Mouse (Mus musculus): Measurements from ENCODE around the gene Efcab12. TPM values are rescaled to one million over a fixed set of nuclear protein-coding genes. Genes with fewer than 3 reads are reported as not detected.

Gene Efcab12
- polyA plus RNA-seq, 1 experiment from 2014 or later, result 1.9 TPM

GRCm38 (mm10) chr6:115856361-115856745 is 18.1 kb upstream of the Efcab12 start:
- H3K27me3 ChIP-seq (ENCODE audit: poor library complexity, severe bottlenecking), result no peaks in the 10 kb centered on the region
- WGBS, result 83% methylated on average over 4 of the region's 4 CpGs
- H3K9me3 ChIP-seq, result no peaks in the 10 kb centered on the region
- H3K4me3 ChIP-seq, result no peak overlapping the region
- H3K27ac ChIP-seq, result no peak overlapping the region
- H3K4me1 ChIP-seq, result peaks cover 25% of the 10 kb centered on the region
- DNase-seq (ENCODE audit: extremely low spot score, low spot score), result no peak
- no peaks in the 10 kb centered on the region; the same call in 1 of the 2 replicates for H3K36me3 ChIP-seq (replicated peaks)

- Histone ChIP-seq H3K36me3 (replicated peaks) (peaks cover 2% of the 10 kb centered on the region), H3K9me3 (no peaks in the 10 kb centered on the region), H3K4me3 (no peak overlapping the region), H3K27me3 (ENCODE audit: poor library complexity, severe bottlenecking) (no peaks in the 10 kb centered on the region), H3K4me1 (peaks cover 27% of the 10 kb centered on the region), H3K27ac (no peak overlapping the region)
- WGBS, result 85% methylated on average over 3 of the region's 3 CpGs
- DNase-seq (ENCODE audit: extremely low spot score, low spot score), result no peak
Observed at GRCm38 (mm10) chr6:115855733-115856360, 17.6 kb upstream of the Efcab12 start.

GRCm38 (mm10) chr6:115854432-115854831 is 16.2 kb upstream of the Efcab12 start:
- H3K4me3 ChIP-seq, result peak overlapping the region; percentile 73; the same call in 1 of the 2 replicates
- 74% methylated on average over 2 of the region's 2 CpGs for WGBS
- no peak for DNase-seq (ENCODE audit: extremely low spot score, low spot score)
- H3K4me1 ChIP-seq, result peaks cover 27% of the 10 kb centered on the region
- H3K9me3 ChIP-seq, result no peaks in the 10 kb centered on the region
- no peaks in the 10 kb centered on the region for H3K27me3 ChIP-seq (ENCODE audit: poor library complexity, severe bottlenecking)
- peak overlapping the region; percentile 91; the same call in 1 of the 2 replicates for H3K27ac ChIP-seq
- peaks cover 11% of the 10 kb centered on the region for H3K36me3 ChIP-seq (replicated peaks)

GRCm38 (mm10) chr6:115853985-115854384 is 15.8 kb upstream of the Efcab12 start:
- H3K9me3 ChIP-seq, result no peaks in the 10 kb centered on the region
- DNase-seq (ENCODE audit: extremely low spot score, low spot score), result no peak
- no peaks in the 10 kb centered on the region for H3K27me3 ChIP-seq (ENCODE audit: poor library complexity, severe bottlenecking)
- H3K27ac ChIP-seq, result peak overlapping the region; percentile 91
- WGBS, result 48% methylated on average over 7 of the region's 7 CpGs
- H3K4me1 ChIP-seq, result peaks cover 27% of the 10 kb centered on the region
- peak overlapping the region; percentile 73 for H3K4me3 ChIP-seq
- H3K36me3 ChIP-seq (replicated peaks), result peaks cover 15% of the 10 kb centered on the region

GRCm38 (mm10) chr6:115853091-115853813 is 15.0 kb upstream of the Efcab12 start, which contains the start of the genes Mbd4 and Ift122:
Gene Mbd4 (minus strand): TSS chr6:115853371.
Gene Ift122 (plus strand): TSS chr6:115853470.
- Histone ChIP-seq H3K4me1 (peaks cover 27% of the 10 kb centered on the region), H3K36me3 (replicated peaks) (peaks cover 23% of the 10 kb centered on the region), H3K4me3 (peak within 1 kb of the TSS; percentile 73), H3K27ac (peak within 1 kb of the TSS; percentile 91), H3K9me3 (no peaks in the 10 kb centered on the region), H3K27me3 (ENCODE audit: poor library complexity, severe bottlenecking) (no peaks in the 10 kb centered on the region)
- DNase-seq (ENCODE audit: extremely low spot score, low spot score), result peak; percentile 99
- under 1% methylated on average over 51 of the region's 51 CpGs for WGBS

GRCm38 (mm10) chr6:115852446-115853090 is 14.4 kb upstream of the Efcab12 start:
- Histone ChIP-seq H3K27ac (peak overlapping the region; percentile 91), H3K36me3 (replicated peaks) (peaks cover 30% of the 10 kb centered on the region), H3K9me3 (no peaks in the 10 kb centered on the region), H3K27me3 (ENCODE audit: poor library complexity, severe bottlenecking) (no peaks in the 10 kb centered on the region), H3K4me1 (peaks cover 27% of the 10 kb centered on the region), H3K4me3 (peak overlapping the region; percentile 73)
- DNase-seq (ENCODE audit: extremely low spot score, low spot score), result no peak
- WGBS, result 6% methylated on average over 20 of the region's 20 CpGs

DNA sequence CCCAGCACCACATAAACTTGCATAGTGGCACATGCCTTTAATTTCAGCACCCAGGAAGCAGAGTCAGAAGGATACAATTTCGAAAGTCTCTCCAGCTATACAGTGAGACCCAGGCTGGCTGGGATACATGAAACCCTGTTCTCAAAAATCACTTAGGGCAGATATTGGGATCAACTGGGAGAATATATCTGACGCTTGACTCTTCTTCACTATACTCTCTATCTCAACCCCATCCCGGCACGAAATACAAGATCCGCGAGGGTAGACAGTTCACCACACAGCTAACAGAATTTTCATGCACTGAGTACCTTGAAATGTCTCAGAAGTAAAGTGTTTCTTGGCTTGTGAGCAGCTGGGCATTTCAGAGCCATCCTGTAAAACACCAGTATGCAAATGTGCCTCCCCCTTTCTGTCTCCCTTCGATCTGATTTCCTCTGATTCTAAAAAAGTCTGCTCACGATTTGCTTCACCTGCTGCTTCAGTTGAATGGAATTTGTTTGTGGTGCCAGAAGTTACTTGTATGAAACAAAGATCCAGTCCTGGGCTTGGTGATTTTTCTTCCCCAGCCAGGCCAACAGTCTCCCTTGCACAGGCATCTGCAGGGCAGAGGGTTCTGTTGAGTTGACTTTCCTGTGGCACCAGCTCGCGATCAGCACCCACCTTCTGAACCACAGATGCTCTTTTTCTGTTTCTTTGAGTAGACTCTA is 10.5 kb upstream of the Efcab12 start:
- Histone ChIP-seq H3K27me3 (ENCODE audit: poor library complexity, severe bottlenecking) (no peaks in the 10 kb centered on the region), H3K4me3 (no peak overlapping the region), H3K9me3 (no peaks in the 10 kb centered on the region), H3K36me3 (replicated peaks) (peaks cover 63% of the 10 kb centered on the region), H3K27ac (no peak overlapping the region), H3K4me1 (peaks cover 17% of the 10 kb centered on the region)
- 96% methylated on average over 10 of the region's 10 CpGs for WGBS
- no peak for DNase-seq (ENCODE audit: extremely low spot score, low spot score)

- 52% methylated on average over 8 of the region's 8 CpGs for WGBS
- DNase-seq (ENCODE audit: extremely low spot score, low spot score), result peak; percentile 49
- Histone ChIP-seq H3K4me3 (no peak overlapping the region), H3K27me3 (ENCODE audit: poor library complexity, severe bottlenecking) (no peaks in the 10 kb centered on the region), H3K36me3 (replicated peaks) (peaks cover 82% of the 10 kb centered on the region), H3K4me1 (peaks cover 6% of the 10 kb centered on the region), H3K9me3 (no peaks in the 10 kb centered on the region), H3K27ac (no peak overlapping the region)
Observed at GRCm38 (mm10) chr6:115846640-115847411, 8.6 kb upstream of the Efcab12 start.

- no peaks in the 10 kb centered on the region for H3K9me3 ChIP-seq
- H3K36me3 ChIP-seq (replicated peaks), result peaks cover 84% of the 10 kb centered on the region
- H3K27ac ChIP-seq, result no peak overlapping the region
- no peak for DNase-seq (ENCODE audit: extremely low spot score, low spot score)
- H3K27me3 ChIP-seq (ENCODE audit: poor library complexity, severe bottlenecking), result no peaks in the 10 kb centered on the region
- 97% methylated on average over 4 of the region's 4 CpGs for WGBS
- H3K4me3 ChIP-seq, result no peak overlapping the region
- no peaks in the 10 kb centered on the region for H3K4me1 ChIP-seq
Observed at GRCm38 (mm10) chr6:115845006-115845405, 6.8 kb upstream of the Efcab12 start.

GRCm38 (mm10) chr6:115838745-115839144 is 533 bp upstream of the Efcab12 start:
- 62% methylated on average over 5 of the region's 5 CpGs for WGBS
- no peak for DNase-seq (ENCODE audit: extremely low spot score, low spot score)
- Histone ChIP-seq H3K36me3 (replicated peaks) (peaks cover 31% of the 10 kb centered on the region), H3K4me1 (peaks cover 18% of the 10 kb centered on the region), H3K27ac (peak overlapping the region; percentile 85), H3K27me3 (ENCODE audit: poor library complexity, severe bottlenecking) (no peaks in the 10 kb centered on the region), H3K9me3 (no peaks in the 10 kb centered on the region), H3K4me3 (peak overlapping the region; percentile 52)

DNA sequence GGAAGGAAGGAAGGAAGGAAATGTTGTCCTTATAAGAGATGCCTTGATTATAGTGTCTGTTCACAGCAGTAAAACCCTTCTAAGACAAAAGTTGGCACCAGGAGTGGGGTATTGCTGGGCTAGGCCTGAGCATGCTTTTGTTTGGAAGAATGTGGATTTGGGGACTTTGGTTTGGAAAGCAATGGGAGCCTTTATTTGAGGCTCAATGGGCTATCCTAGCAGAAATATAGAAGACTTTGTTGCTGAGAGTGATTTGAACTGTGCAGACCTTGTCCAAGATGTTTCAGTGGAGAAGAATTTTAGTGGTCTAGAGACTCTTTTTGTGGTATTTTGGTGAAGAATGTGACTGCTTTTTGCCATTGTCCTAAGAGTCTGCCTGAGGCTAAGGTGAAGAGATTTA is 4.4 kb downstream of the Efcab12 start:
- Histone ChIP-seq H3K9me3 (no peaks in the 10 kb centered on the region), H3K27me3 (ENCODE audit: poor library complexity, severe bottlenecking) (no peaks in the 10 kb centered on the region), H3K36me3 (replicated peaks) (peaks cover 19% of the 10 kb centered on the region), H3K27ac (no peak overlapping the region), H3K4me1 (peaks cover 17% of the 10 kb centered on the region), H3K4me3 (no peak overlapping the region)
- DNase-seq (ENCODE audit: extremely low spot score, low spot score), result no peak

Measured in forebrain, embryonic 10.5 days (tissue).